Mouse (Mus musculus) spleen, postnatal 36 days (tissue): Measurements from ENCODE around the gene Bmp2.

Experiments
- DNase-seq, 2 experiments: peaks; one replicate each; pipeline ENCODE4 v3.0.0; 2022; ENCODE audit warnings: low spot score in 2 of 2, mixed read lengths in 1 of 2

The Bmp2 gene

DNA sequence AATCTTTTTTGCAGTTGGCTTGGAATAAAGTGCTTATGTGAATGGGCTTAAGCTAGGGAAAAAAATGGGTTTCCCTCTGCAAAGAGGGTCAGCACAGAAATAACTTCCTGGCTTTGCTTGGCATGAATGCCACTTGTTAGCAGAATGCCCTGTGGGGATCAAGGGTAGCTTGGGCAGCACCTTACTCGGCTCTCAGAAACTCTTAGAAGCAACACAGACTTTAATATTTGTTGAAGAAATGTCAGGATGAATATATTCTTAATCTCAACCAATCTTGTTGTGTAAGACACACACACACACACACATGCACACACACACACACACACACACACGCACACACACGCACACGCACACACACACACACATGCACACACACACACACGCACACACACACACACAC lies 13.5 kb downstream of the Bmp2 start:
- no peak for DNase-seq

- no peak for DNase-seq
Measured at GRCm38 (mm10) chr2:133565995-133566710, 14.2 kb downstream of the Bmp2 start.

DNA sequence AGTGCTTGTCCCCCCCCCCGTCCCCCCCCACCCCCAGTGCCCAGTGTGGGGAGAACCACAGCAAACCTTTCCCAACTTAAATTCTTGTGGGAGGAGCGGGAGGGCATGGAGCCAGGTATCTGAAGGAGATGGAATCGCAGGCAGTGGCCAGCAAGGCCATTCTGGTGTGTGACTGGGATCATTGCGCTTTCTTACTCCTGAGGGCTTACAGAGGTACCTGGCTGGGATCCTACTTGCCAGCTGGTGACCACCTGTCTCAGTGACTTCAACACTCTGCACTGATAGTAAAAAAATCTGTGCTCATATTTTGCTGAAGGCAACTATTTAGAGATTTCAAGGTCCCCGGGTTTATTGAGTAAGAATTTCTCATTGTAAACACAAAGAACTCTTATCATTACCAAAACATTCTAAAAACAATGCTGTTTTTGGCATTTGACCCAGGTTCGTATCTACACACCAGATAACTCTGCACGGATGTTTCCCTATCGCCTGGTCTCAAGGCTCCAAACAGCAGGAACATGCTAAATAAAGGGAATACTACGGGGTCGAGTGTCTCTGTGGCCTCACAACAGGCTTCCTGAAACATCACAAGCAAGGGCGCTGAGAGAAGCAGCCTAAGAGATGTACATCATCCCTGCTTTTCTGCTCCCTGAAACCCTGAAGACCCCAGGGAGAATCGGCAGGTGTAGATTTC lies 39.8 kb downstream of the Bmp2 start:
- no peak for DNase-seq
